Mouse (Mus musculus): ENCODE measurements around the gene Ces5a. TPM values are rescaled to one million over a fixed set of nuclear protein-coding genes. Genes with fewer than 3 reads are reported as not detected.

Ces5a gene
- not detected in 2 replicates for total RNA-seq (2014; fragmentation: Nextera tagmentation)
- total RNA-seq (2017): 0.23 TPM in 1 of 2 replicates, not detected in the other
- not detected in 2 replicates for polyA plus RNA-seq (2012)

DNA sequence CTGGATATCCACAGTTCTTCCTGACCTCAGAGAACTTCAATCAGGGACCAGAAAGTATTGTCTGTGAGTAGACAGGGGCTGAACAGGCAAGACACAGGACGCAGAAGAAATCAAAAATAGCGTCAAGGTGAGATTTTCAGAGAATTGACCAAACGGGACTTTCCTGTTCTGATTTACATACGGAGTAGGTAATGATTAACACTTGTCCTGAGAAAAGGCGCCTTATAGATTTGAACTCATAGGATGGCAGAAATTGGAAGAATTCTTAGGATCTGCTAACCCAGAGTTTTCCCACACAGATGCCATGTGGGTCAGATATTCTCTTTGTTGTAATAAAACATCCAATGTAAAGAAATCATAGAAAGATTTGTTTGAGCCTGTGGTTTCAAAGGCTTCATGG is at the start of gene Ces5a:
TSS of gene Ces5a (minus strand) at position 101 of the 400 bp plus-strand sequence.
- Histone ChIP-seq H3K27me3 (ENCODE audit: insufficient read depth, low read length) (no peaks in the 10 kb centered on the region), H3K9me3 (replicated peaks) (peaks cover 42% of the 10 kb centered on the region), H3K4me3 (ENCODE audit: low read depth, low read length) (no peak within 1 kb of the TSS), H3K36me3 (replicated peaks) (no peaks in the 10 kb centered on the region), H3K4me1 (ENCODE audit: insufficient read depth, low read depth, low read length) (no peaks in the 10 kb centered on the region)
- DNase-seq (ENCODE audit: low spot score) (no peak), ATAC-seq (ENCODE audit: extremely low read depth, insufficient number of reproducible peaks, low FRiP score, poor library complexity, severe bottlenecking) (no peak)
- TF ChIP-seq GATA2 (IDR thresholded peaks at IDR 0.05; ENCODE audit: borderline replicate concordance, low read depth, low read length): no peak

DNA sequence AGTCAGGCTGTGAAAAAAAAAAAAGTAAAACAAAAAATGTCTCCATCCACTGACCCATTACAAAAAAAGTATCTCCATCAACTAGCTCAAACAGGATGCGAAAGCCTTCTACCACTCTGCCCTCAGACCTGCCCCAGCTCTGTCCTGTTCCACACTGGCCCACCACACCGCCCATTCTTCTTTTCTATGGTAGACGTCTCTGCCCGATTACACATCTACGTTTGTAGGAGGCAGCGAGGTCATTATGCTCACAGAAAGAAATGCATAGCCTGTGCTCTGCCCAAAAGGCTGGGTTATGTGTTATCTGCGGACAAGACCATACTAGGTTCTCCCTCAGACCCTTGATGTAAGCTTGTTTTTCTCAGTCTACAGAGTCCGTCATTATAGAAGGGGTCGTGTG is 37.2 kb upstream of the Ces5a start:
- no peak for DNase-seq (ENCODE audit: low spot score)
- H3K4me1 ChIP-seq (ENCODE audit: insufficient read depth, low read depth, low read length): no peaks in the 10 kb centered on the region
- H3K4me3 ChIP-seq (ENCODE audit: low read depth, low read length): no peak overlapping the region
- no peaks in the 10 kb centered on the region for H3K27me3 ChIP-seq (ENCODE audit: insufficient read depth, low read length)
- no peak for ATAC-seq (ENCODE audit: extremely low read depth, insufficient number of reproducible peaks, low FRiP score, poor library complexity, severe bottlenecking)
- peaks cover 64% of the 10 kb centered on the region for H3K9me3 ChIP-seq (replicated peaks)
- TF ChIP-seq GATA1 (IDR thresholded peaks at IDR 0.05; ENCODE audit: borderline replicate concordance, low read length): no peak
- TF ChIP-seq GATA2 (IDR thresholded peaks at IDR 0.05; ENCODE audit: borderline replicate concordance, low read depth, low read length): no peak
- TF ChIP-seq CTCF (IDR thresholded peaks at IDR 0.05; ENCODE audit: low read depth, low read length): no peak
- no peak for TF ChIP-seq POLR2AphosphoS5 (IDR thresholded peaks at IDR 0.05; ENCODE audit: insufficient replicate concordance, low read depth, low read length)
- TF ChIP-seq TAL1 (conservative IDR thresholded peaks at IDR 0.05; ENCODE audit: low read depth, low read length): no peak
- H3K36me3 ChIP-seq (replicated peaks): no peaks in the 10 kb centered on the region

DNA sequence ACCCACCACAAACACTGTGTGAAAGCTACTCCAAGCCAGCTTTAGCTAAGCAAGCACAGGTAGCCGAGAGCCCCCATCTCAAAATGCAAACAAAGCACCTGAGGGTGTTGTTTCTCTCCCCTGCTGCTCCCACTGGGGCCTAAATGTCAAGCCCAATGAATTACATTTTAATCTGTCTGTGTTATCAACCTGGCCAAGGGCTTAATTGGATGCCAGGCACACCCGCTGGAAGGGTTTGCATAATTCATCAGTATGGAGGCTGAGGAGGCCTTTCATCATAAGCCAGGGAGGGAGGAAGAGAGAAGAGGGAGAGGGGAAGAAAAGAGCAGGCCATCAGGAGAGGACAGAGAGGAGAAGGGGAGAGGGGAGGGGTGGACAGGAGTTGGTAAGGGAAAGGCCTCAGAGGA is 36.5 kb upstream of the Ces5a start:
- no peak for TF ChIP-seq TAL1 (conservative IDR thresholded peaks at IDR 0.05; ENCODE audit: low read depth, low read length)
- no peak for TF ChIP-seq GATA1 (IDR thresholded peaks at IDR 0.05; ENCODE audit: borderline replicate concordance, low read length)
- TF ChIP-seq GATA2 (IDR thresholded peaks at IDR 0.05; ENCODE audit: borderline replicate concordance, low read depth, low read length): no peak
- TF ChIP-seq CTCF (IDR thresholded peaks at IDR 0.05; ENCODE audit: low read depth, low read length): no peak
- no peak for TF ChIP-seq POLR2AphosphoS5 (IDR thresholded peaks at IDR 0.05; ENCODE audit: insufficient replicate concordance, low read depth, low read length)
- Histone ChIP-seq H3K4me1 (ENCODE audit: insufficient read depth, low read depth, low read length) (no peaks in the 10 kb centered on the region), H3K9me3 (replicated peaks) (peaks cover 70% of the 10 kb centered on the region), H3K36me3 (replicated peaks) (no peaks in the 10 kb centered on the region), H3K4me3 (ENCODE audit: low read depth, low read length) (no peak overlapping the region), H3K27me3 (ENCODE audit: insufficient read depth, low read length) (no peaks in the 10 kb centered on the region)
- DNase-seq (ENCODE audit: low spot score) (no peak), ATAC-seq (ENCODE audit: extremely low read depth, insufficient number of reproducible peaks, low FRiP score, poor library complexity, severe bottlenecking) (no peak)

DNA sequence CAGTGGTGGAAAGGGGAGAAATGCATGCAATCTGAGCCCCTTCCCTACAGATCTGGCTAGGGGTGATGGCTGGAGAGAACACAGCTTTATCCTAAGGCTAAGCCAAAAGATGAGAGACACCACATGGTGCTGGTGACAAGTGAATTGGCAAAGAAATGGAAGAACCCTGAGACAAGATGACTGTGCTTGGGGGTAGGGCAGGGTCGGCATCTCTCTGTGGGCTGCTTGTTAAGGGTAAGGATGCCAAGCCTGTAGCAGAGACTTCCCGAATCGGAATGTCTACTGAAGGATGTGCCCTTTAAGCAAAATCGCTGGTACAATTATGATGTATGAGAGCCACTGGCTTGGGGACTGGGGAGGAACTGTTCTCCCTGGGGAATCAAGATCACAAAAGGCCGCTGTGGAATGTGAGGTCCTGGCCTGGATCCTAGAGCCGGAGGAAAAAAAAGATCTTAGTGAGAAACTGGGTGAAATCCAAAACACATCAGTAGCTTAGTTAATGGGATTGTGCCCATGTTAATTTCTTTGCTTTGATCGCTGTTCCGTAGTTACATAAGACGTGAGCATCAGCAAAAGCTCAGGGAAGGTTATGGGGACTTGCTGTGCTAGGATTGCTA is 35.8 kb upstream of the Ces5a start:
- no peak for TF ChIP-seq GATA2 (IDR thresholded peaks at IDR 0.05; ENCODE audit: borderline replicate concordance, low read depth, low read length)
- no peak for TF ChIP-seq TAL1 (conservative IDR thresholded peaks at IDR 0.05; ENCODE audit: low read depth, low read length)
- no peak for TF ChIP-seq POLR2AphosphoS5 (IDR thresholded peaks at IDR 0.05; ENCODE audit: insufficient replicate concordance, low read depth, low read length)
- TF ChIP-seq CTCF (IDR thresholded peaks at IDR 0.05; ENCODE audit: low read depth, low read length): no peak
- TF ChIP-seq GATA1 (IDR thresholded peaks at IDR 0.05; ENCODE audit: borderline replicate concordance, low read length): no peak
- Histone ChIP-seq H3K36me3 (replicated peaks) (no peaks in the 10 kb centered on the region), H3K27me3 (ENCODE audit: insufficient read depth, low read length) (no peaks in the 10 kb centered on the region), H3K4me1 (ENCODE audit: insufficient read depth, low read depth, low read length) (no peaks in the 10 kb centered on the region), H3K9me3 (replicated peaks) (peaks cover 73% of the 10 kb centered on the region), H3K4me3 (ENCODE audit: low read depth, low read length) (no peak overlapping the region)
- DNase-seq (ENCODE audit: low spot score) (no peak), ATAC-seq (ENCODE audit: extremely low read depth, insufficient number of reproducible peaks, low FRiP score, poor library complexity, severe bottlenecking) (no peak)

DNA sequence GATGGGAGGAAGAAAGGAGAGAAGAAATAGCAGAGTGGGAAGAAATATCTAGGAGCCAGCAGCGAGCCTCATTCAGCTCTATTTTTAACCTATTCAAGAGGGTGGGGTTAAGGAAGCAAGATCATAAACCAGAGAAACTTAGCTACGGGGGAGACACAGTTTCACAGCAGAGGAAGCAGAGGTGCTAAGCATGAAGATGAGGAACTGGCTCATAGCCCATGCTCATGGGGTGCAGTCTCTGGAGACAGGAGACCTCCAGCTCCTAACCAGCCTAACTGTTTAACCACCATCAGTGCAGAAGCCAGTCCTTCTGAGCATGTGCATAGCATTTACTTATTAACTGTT is 34.5 kb upstream of the Ces5a start:
- TF ChIP-seq GATA2 (IDR thresholded peaks at IDR 0.05; ENCODE audit: borderline replicate concordance, low read depth, low read length) (no peak), POLR2AphosphoS5 (IDR thresholded peaks at IDR 0.05; ENCODE audit: insufficient replicate concordance, low read depth, low read length) (no peak), TAL1 (conservative IDR thresholded peaks at IDR 0.05; ENCODE audit: low read depth, low read length) (no peak), CTCF (IDR thresholded peaks at IDR 0.05; ENCODE audit: low read depth, low read length) (no peak), GATA1 (IDR thresholded peaks at IDR 0.05; ENCODE audit: borderline replicate concordance, low read length) (no peak)
- Histone ChIP-seq H3K36me3 (replicated peaks) (no peaks in the 10 kb centered on the region), H3K9me3 (replicated peaks) (peaks cover 73% of the 10 kb centered on the region), H3K4me3 (ENCODE audit: low read depth, low read length) (no peak overlapping the region), H3K27me3 (ENCODE audit: insufficient read depth, low read length) (no peaks in the 10 kb centered on the region), H3K4me1 (ENCODE audit: insufficient read depth, low read depth, low read length) (no peaks in the 10 kb centered on the region)
- ATAC-seq (ENCODE audit: extremely low read depth, insufficient number of reproducible peaks, low FRiP score, poor library complexity, severe bottlenecking): no peak
- no peak for DNase-seq (ENCODE audit: low spot score)

DNA sequence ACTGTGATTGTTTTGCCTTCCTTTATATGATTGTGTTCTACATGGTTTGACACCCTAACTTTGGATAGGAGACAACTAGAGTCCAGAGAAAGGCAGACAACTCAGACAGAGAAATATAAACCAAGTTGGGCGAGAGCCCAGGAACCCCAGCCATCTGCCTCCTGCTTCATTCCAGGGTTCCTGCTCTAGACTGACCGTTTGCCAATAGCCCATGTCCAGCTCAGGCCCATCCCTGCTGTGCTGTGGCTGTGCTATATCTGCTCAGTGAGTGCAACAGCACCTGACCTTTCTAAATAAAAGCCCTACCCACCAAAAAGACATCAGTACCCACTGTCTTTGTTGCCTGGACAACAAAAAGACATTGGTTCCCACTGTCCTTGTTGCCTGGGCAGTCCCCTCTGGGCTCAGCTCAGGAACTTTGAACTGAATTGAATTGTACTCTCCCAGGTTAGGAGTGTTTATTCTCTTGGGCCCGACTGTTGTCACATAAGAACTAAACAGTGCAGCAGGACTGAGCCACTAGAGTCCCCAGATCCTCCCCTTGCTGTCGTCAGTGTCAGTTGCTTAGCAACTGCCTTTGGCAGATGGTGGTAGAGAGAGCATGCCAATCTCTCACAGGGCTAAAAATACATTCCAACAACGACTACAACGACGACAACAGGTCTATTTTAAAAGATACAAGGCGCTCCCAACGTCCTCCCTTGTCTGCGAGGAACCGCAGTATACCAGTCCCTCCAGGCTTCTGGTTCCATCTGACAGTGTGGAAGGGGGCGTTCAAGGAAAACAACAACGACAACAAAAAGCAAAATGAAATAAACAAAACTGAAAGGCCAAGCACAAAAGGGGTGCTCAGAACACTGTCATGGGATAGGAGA is 33.9 kb upstream of the Ces5a start:
- ATAC-seq (ENCODE audit: extremely low read depth, insufficient number of reproducible peaks, low FRiP score, poor library complexity, severe bottlenecking) (no peak), DNase-seq (ENCODE audit: low spot score) (no peak)
- Histone ChIP-seq H3K27me3 (ENCODE audit: insufficient read depth, low read length) (no peaks in the 10 kb centered on the region), H3K9me3 (replicated peaks) (peaks cover 74% of the 10 kb centered on the region), H3K4me1 (ENCODE audit: insufficient read depth, low read depth, low read length) (no peaks in the 10 kb centered on the region), H3K36me3 (replicated peaks) (no peaks in the 10 kb centered on the region), H3K4me3 (ENCODE audit: low read depth, low read length) (no peak overlapping the region)
- TF ChIP-seq CTCF (IDR thresholded peaks at IDR 0.05; ENCODE audit: low read depth, low read length) (no peak), TAL1 (conservative IDR thresholded peaks at IDR 0.05; ENCODE audit: low read depth, low read length) (no peak), GATA1 (IDR thresholded peaks at IDR 0.05; ENCODE audit: borderline replicate concordance, low read length) (no peak), POLR2AphosphoS5 (IDR thresholded peaks at IDR 0.05; ENCODE audit: insufficient replicate concordance, low read depth, low read length) (no peak), GATA2 (IDR thresholded peaks at IDR 0.05; ENCODE audit: borderline replicate concordance, low read depth, low read length) (no peak)

Data from G1E (cell line).